Mouse (Mus musculus): Measurements from ENCODE around the gene Zfp979.
"Not testable (repeated sequence)": the region's sequence is repeated elsewhere in the genome, so short reads cannot be mapped to it uniquely, and the experiment has no call there.

DNA sequence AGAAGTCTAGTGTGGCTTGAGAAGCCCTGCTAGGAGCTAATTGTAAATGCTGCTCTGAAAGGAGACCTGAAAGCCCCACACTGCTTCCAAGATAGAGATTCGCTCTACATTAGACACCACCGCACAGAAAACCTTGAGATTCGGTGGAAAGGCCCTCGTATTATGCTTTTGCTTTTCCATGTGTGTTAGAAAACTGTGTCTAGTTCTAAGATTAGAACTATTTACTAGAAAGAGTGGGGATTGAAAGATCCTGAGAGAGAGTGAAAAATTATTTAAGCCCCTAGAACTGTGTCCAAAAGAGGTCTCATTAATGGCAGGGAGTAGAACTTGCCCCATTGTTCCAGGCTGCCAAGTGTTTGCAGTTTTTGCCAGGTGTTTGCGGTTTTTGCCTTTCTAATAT lies 12.9 kb upstream of the Zfp979 start:
- TF ChIP-seq CTCF, POLR2A (IDR thresholded peaks at IDR 0.05; ENCODE audit: extremely low read depth, insufficient read depth, low read length): not testable (repeated sequence)

Measured in cortical plate, adult 2 months (tissue).